Mouse (Mus musculus) limb, embryonic 14.5 days (tissue): ENCODE measurements around the gene Amn1. TPM values are rescaled to one million over a fixed set of nuclear protein-coding genes. Genes with fewer than 3 reads are reported as not detected.

Experiments
- ATAC-seq: fragments of 200-750 bp; cut with Nextera tagmentation; 2 replicates; pipeline ENCODE4 v1.8.0; 2017; ENCODE audit warnings: low read depth, moderate number of reproducible peaks, moderate TSS enrichment; ENCODE audit not compliant: low FRiP score
- DNase-seq: peaks from one replicate; pipeline ENCODE4 v3.0.0-alpha.2; 2015; ENCODE audit warnings: low spot score
- H3K27ac ChIP-seq: fragments of 300-500 bp; sonication (generic); replicated peaks from 2 replicates; pipeline ENCODE4 v1.5.1; 2014; ENCODE audit warnings: low read depth, mild to moderate bottlenecking, low read length, moderate library complexity, mixed read lengths
- H3K27me3 ChIP-seq: fragments of 300-500 bp; sonication (generic); 2 replicates; pipeline ENCODE4 v1.6.1; 2014; ENCODE audit warnings: low read length, mixed read lengths; ENCODE audit not compliant: control insufficient read depth, insufficient read depth
- H3K36me3 ChIP-seq: fragments of 300-500 bp; sonication (generic); 2 replicates; pipeline ENCODE4 v1.6.1; 2014; ENCODE audit warnings: mild to moderate bottlenecking, low read length, moderate library complexity, mixed read lengths; ENCODE audit not compliant: control insufficient read depth, insufficient read depth
- H3K4me1 ChIP-seq: fragments of 300-500 bp; sonication (generic); 2 replicates; pipeline ENCODE4 v1.6.1; 2014; ENCODE audit warnings: antibody characterized with exemption, low read length, mixed read lengths; ENCODE audit not compliant: control insufficient read depth, insufficient read depth
- H3K4me2 ChIP-seq: fragments of 300-500 bp; sonication (generic); replicated peaks from 2 replicates; pipeline ENCODE4 v1.6.1; 2014; ENCODE audit warnings: low read depth, mild to moderate bottlenecking, low read length, moderate library complexity; ENCODE audit not compliant: severe bottlenecking
- H3K4me3 ChIP-seq: fragments of 300-500 bp; sonication (generic); replicated peaks from 2 replicates; pipeline ENCODE4 v1.5.1; 2014; ENCODE audit warnings: low read length
- H3K9ac ChIP-seq: fragments of 300-500 bp; sonication (generic); 2 replicates; pipeline ENCODE4 v1.6.1; 2014; ENCODE audit warnings: mild to moderate bottlenecking, low read depth, low read length, moderate library complexity; ENCODE audit not compliant: severe bottlenecking
- H3K9me3 ChIP-seq: fragments of 300-500 bp; sonication (generic); 2 replicates; pipeline ENCODE4 v1.6.1; 2016; ENCODE audit warnings: low read length; ENCODE audit not compliant: control insufficient read depth
- POLR2A ChIP-seq: fragments of 200-500 bp; IDR thresholded peaks from 2 replicates; pipeline ENCODE4 v1.8.0; 2012; ENCODE audit warnings: inconsistent platforms, mild to moderate bottlenecking, moderate library complexity, borderline replicate concordance; ENCODE audit not compliant: insufficient read depth, insufficient read length; ENCODE audit errors: extremely low read depth
- WGBS: fragments of 180-500 bp; shearing (Covaris S2); extraction: QIAGEN DNeasy Blood & Tissue Kit; methylation state at CpG from one replicate; pipeline ENCODE4 v1.1.7; 2014; 5-methylcytosine and 5-hydroxymethylcytosine counted together
- polyA plus RNA-seq, 2 experiments: library from polyadenylated mRNA; depleted of rRNA in 1 of 2; stranded (reverse) in 1 of 2; unstranded in 1 of 2; fragments of >200 nt; fragmentation: Nextera tagmentation in 1 of 2; extraction: Ambion mirVana in 1 of 2; gene quantifications; 2 replicates each; pipeline versions ENCODE4 v1.2.1 to v1.2.3; 2012 to 2014

Amn1 gene
- polyA plus RNA-seq, 2 experiments = 22.2 to 31.1 TPM

GRCm38 (mm10) chr6:149107615-149108014, 80.9 kb downstream of the Amn1 start:
- H3K27me3 ChIP-seq = no peaks in the 10 kb centered on the region
- DNase-seq (no peak), ATAC-seq (no peak)
- no peak for TF ChIP-seq POLR2A
- WGBS = 67% methylated on average over 3 of the region's 3 CpGs
- H3K9ac ChIP-seq = no peak overlapping the region
- H3K4me3 ChIP-seq = no peak overlapping the region
- no peaks in the 10 kb centered on the region for H3K9me3 ChIP-seq
- no peaks in the 10 kb centered on the region for H3K4me1 ChIP-seq
- no peaks in the 10 kb centered on the region for H3K36me3 ChIP-seq
- H3K27ac ChIP-seq = no peak overlapping the region
- H3K4me2 ChIP-seq = no peak overlapping the region

Other genes starting within 250 kb of the Amn1 start
- gene Sinhcaf, start 242.2 kb downstream of the Amn1 start, polyA plus RNA-seq (2012; rRNA removed) = 24.9 and 28.3 TPM in 2 replicates
- gene Sinhcaf, start 242.2 kb downstream of the Amn1 start, polyA plus RNA-seq (2014; fragmentation: Nextera tagmentation; extraction: Ambion mirVana) = 69.9 and 81.1 TPM in 2 replicates
- gene Dennd5b, start 87.0 kb downstream of the Amn1 start, polyA plus RNA-seq (2012; rRNA removed) = 4.7 and 4.8 TPM in 2 replicates
- gene Dennd5b, start 87.0 kb downstream of the Amn1 start, polyA plus RNA-seq (2014; fragmentation: Nextera tagmentation; extraction: Ambion mirVana) = 6.6 and 8.4 TPM in 2 replicates
- gene Gm10203, start 58.5 kb downstream of the Amn1 start, polyA plus RNA-seq (2012; rRNA removed) = not detected in 2 replicates
- not detected in 2 replicates for gene Gm10203, start 58.5 kb downstream of the Amn1 start, polyA plus RNA-seq (2014; fragmentation: Nextera tagmentation; extraction: Ambion mirVana)
- 13.5 and 15.0 TPM in 2 replicates for gene Etfbkmt, start 48.9 kb downstream of the Amn1 start, polyA plus RNA-seq (2012; rRNA removed)
- gene Etfbkmt, start 48.9 kb downstream of the Amn1 start, polyA plus RNA-seq (2014; fragmentation: Nextera tagmentation; extraction: Ambion mirVana) = 10.4 and 12.1 TPM in 2 replicates
- gene Resf1, start 120.7 kb upstream of the Amn1 start, polyA plus RNA-seq (2012; rRNA removed) = 10.0 and 12.3 TPM in 2 replicates
- gene Resf1, start 120.7 kb upstream of the Amn1 start, polyA plus RNA-seq (2014; fragmentation: Nextera tagmentation; extraction: Ambion mirVana) = 41.6 and 49.1 TPM in 2 replicates
- gene Bicd1, start 220.2 kb upstream of the Amn1 start, polyA plus RNA-seq (2012; rRNA removed) = 1.5 and 2.0 TPM in 2 replicates
- gene Bicd1, start 220.2 kb upstream of the Amn1 start, polyA plus RNA-seq (2014; fragmentation: Nextera tagmentation; extraction: Ambion mirVana) = 2.7 and 3.2 TPM in 2 replicates